Mouse (Mus musculus): Measurements from ENCODE around the gene Echs1. TPM values are rescaled to one million over a fixed set of nuclear protein-coding genes. Genes with fewer than 3 reads are reported as not detected.

The Echs1 gene
- 15.5 and 25.8 TPM in 2 replicates for polyA plus RNA-seq (2011; ENCODE audit: insufficient read depth, insufficient read length, low replicate concordance, missing spikeins)

DNA sequence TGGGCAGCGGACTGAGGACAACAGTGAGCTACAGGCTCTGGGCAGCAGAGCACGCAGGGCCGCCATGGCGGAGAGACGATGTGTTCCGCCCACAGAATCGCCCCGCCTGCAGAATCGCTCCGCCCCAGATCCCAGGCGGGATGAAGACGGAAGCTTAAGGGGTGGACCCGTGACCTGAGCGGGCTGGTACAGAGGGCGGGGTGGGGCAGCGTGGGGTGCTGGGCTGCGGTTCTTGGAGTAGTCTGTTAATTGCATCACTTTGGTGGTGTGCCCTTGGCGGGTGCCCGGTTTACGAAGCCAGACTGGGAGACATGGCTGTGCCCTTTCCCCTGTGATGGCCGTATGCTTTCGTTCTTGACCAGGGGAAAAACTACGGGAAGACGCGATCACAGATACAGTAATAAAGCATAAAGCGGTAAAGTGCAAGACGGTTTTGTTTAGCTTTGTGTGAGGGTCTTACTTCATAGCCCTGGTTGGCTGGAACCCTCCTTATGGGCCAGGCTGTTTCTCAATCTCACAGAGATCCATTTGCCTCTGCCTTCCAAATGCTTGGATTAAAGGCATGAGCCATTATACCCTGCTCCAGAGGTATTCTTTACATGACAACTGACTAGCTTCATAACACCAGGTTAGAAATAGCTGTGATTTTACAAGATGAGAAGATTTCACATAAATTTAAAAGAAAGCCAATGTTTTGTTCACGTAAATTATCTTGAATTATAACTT, at the start of gene Echs1:
TSS of gene Echs1 (minus strand) at position 148 of the 726 bp plus-strand sequence.
- peak within 1 kb of the TSS; percentile 90 for H3K4me3 ChIP-seq (replicated peaks; ENCODE audit: control insufficient read depth, low read depth, low read length)
- H3K27ac ChIP-seq (ENCODE audit: control insufficient read depth, insufficient read depth, low read depth, low read length, poor library complexity), result peak within 1 kb of the TSS; percentile 65
- peaks cover 1% of the 10 kb centered on the region; the same call in 1 of the 2 replicates for H3K4me1 ChIP-seq (ENCODE audit: control insufficient read depth, insufficient read depth, low read length)
- TF ChIP-seq CTCF (IDR thresholded peaks at IDR 0.05; ENCODE audit: control insufficient read depth, insufficient read depth, low read length), result no peak
- TF ChIP-seq POLR2A (IDR thresholded peaks at IDR 0.05; ENCODE audit: borderline replicate concordance, control insufficient read depth, low read depth, low read length), result peak; percentile 84; the same call in 1 of the 2 replicates
- WGBS, result 2% methylated on average over 28 of the region's 28 CpGs

DNA sequence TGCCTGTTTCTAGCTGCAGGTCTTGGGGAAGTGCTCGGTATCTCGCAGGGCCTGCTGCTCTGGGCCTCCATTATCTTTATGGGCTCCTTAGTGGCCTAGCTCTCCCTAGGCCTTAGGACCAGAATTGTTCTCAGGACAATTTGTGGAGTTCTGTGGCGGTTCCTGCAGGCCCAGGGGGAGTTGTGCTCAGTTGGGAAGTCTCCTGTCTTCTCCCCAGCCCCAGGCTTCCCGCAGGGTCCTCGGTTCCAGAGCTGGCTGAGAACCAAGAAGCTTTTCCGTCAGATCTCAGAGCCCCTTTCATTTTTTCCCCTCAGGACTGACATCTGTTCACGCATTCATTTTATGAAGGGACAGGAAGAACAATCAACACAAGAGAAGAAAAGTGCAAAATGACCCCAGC, 48.4 kb upstream of the Echs1 start, which contains the start of gene Olfr522:
TSS of gene Olfr522 (minus strand) at position 101 of the 400 bp plus-strand sequence.
- Histone ChIP-seq H3K4me1 (ENCODE audit: control insufficient read depth, insufficient read depth, low read length) (no peaks in the 10 kb centered on the region), H3K27ac (ENCODE audit: control insufficient read depth, insufficient read depth, low read depth, low read length, poor library complexity) (no peak within 1 kb of the TSS), H3K4me3 (replicated peaks; ENCODE audit: control insufficient read depth, low read depth, low read length) (no peak within 1 kb of the TSS)
- WGBS, result 67% methylated on average over 7 of the region's 7 CpGs
- TF ChIP-seq CTCF (IDR thresholded peaks at IDR 0.05; ENCODE audit: control insufficient read depth, insufficient read depth, low read length) (no peak), POLR2A (IDR thresholded peaks at IDR 0.05; ENCODE audit: borderline replicate concordance, control insufficient read depth, low read depth, low read length) (no peak)

GRCm38 (mm10) chr7:140160363-140160762, 44.1 kb upstream of the Echs1 start:
- Histone ChIP-seq H3K27ac (ENCODE audit: control insufficient read depth, insufficient read depth, low read depth, low read length, poor library complexity) (no peak overlapping the region), H3K4me1 (ENCODE audit: control insufficient read depth, insufficient read depth, low read length) (no peaks in the 10 kb centered on the region), H3K4me3 (replicated peaks; ENCODE audit: control insufficient read depth, low read depth, low read length) (no peak overlapping the region)
- WGBS, result 62% methylated on average over 3 of the region's 3 CpGs
- TF ChIP-seq CTCF (IDR thresholded peaks at IDR 0.05; ENCODE audit: control insufficient read depth, insufficient read depth, low read length) (no peak), POLR2A (IDR thresholded peaks at IDR 0.05; ENCODE audit: borderline replicate concordance, control insufficient read depth, low read depth, low read length) (no peak)

DNA sequence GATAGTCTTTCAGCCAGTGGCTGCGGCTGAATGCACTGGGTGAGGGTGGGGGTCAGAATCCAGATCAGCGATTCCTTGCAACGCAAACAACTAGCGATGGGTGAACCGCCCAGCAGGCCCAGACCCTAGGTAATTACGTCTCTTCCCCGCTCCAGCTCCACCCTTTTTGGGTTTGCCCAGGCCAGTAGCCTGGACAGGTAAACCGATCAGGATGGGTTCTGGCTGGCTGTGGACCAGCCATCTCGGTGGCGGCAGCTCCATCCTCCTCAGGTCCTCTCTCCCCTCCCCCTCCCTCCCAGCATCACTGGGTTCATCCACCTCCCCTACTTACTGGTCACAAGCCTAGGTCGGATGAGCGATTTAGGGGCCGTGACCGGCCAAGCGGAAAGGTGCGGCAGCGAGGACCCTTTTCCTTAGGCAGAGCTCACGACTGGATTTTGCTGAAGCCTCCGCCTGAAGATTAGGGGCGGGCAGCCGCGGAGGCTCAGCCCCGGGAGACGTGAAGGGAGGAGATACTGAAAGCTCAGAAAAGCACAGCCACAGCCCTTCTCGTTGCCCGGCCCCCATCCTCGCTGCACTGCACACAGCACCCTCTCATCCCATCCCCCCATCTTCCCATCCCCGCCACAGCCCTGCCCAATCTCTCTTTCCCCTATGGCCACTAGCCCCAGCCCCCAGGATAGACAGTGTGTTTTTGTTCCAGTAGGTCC, 38.1 kb upstream of the Echs1 start, which contains the start of gene Sprn:
TSS of gene Sprn (minus strand) at position 660 of the 710 bp plus-strand sequence.
- WGBS, result 14% methylated on average over 28 of the region's 28 CpGs
- no peak within 1 kb of the TSS; the same call in 1 of the 2 replicates for H3K27ac ChIP-seq (ENCODE audit: control insufficient read depth, insufficient read depth, low read depth, low read length, poor library complexity)
- no peaks in the 10 kb centered on the region for H3K4me1 ChIP-seq (ENCODE audit: control insufficient read depth, insufficient read depth, low read length)
- TF ChIP-seq CTCF (IDR thresholded peaks at IDR 0.05; ENCODE audit: control insufficient read depth, insufficient read depth, low read length) (no peak), POLR2A (IDR thresholded peaks at IDR 0.05; ENCODE audit: borderline replicate concordance, control insufficient read depth, low read depth, low read length) (no peak)
- no peak within 1 kb of the TSS for H3K4me3 ChIP-seq (replicated peaks; ENCODE audit: control insufficient read depth, low read depth, low read length)

- no peak for TF ChIP-seq CTCF (IDR thresholded peaks at IDR 0.05; ENCODE audit: control insufficient read depth, insufficient read depth, low read length)
- no peak for TF ChIP-seq POLR2A (IDR thresholded peaks at IDR 0.05; ENCODE audit: borderline replicate concordance, control insufficient read depth, low read depth, low read length)
- Histone ChIP-seq H3K27ac (ENCODE audit: control insufficient read depth, insufficient read depth, low read depth, low read length, poor library complexity) (no peak overlapping the region), H3K4me3 (replicated peaks; ENCODE audit: control insufficient read depth, low read depth, low read length) (no peak overlapping the region), H3K4me1 (ENCODE audit: control insufficient read depth, insufficient read depth, low read length) (no peaks in the 10 kb centered on the region)
- WGBS, result 23% methylated on average over 4 of the region's 4 CpGs
Measured at GRCm38 (mm10) chr7:140153829-140154217, 37.5 kb upstream of the Echs1 start.

GRCm38 (mm10) chr7:140153383-140153782, 37.1 kb upstream of the Echs1 start:
- 9% methylated on average over 28 of the region's 28 CpGs for WGBS
- H3K4me3 ChIP-seq (replicated peaks; ENCODE audit: control insufficient read depth, low read depth, low read length), result no peak overlapping the region

GRCm38 (mm10) chr7:140144550-140144949, 28.3 kb upstream of the Echs1 start:
- WGBS, result 86% methylated on average over 4 of the region's 4 CpGs
- Histone ChIP-seq H3K4me3 (replicated peaks; ENCODE audit: control insufficient read depth, low read depth, low read length) (no peak overlapping the region), H3K27ac (ENCODE audit: control insufficient read depth, insufficient read depth, low read depth, low read length, poor library complexity) (no peak overlapping the region), H3K4me1 (ENCODE audit: control insufficient read depth, insufficient read depth, low read length) (no peaks in the 10 kb centered on the region)
- TF ChIP-seq CTCF (IDR thresholded peaks at IDR 0.05; ENCODE audit: control insufficient read depth, insufficient read depth, low read length), result no peak
- no peak for TF ChIP-seq POLR2A (IDR thresholded peaks at IDR 0.05; ENCODE audit: borderline replicate concordance, control insufficient read depth, low read depth, low read length)

More at GRCm38 (mm10) chr7:140153383-140153782, 37.1 kb upstream of the Echs1 start:
- no peaks in the 10 kb centered on the region for H3K4me1 ChIP-seq (ENCODE audit: control insufficient read depth, insufficient read depth, low read length)
- no peak overlapping the region for H3K27ac ChIP-seq (ENCODE audit: control insufficient read depth, insufficient read depth, low read depth, low read length, poor library complexity)
- TF ChIP-seq POLR2A (IDR thresholded peaks at IDR 0.05; ENCODE audit: borderline replicate concordance, control insufficient read depth, low read depth, low read length), result no peak
- no peak for TF ChIP-seq CTCF (IDR thresholded peaks at IDR 0.05; ENCODE audit: control insufficient read depth, insufficient read depth, low read length)

DNA sequence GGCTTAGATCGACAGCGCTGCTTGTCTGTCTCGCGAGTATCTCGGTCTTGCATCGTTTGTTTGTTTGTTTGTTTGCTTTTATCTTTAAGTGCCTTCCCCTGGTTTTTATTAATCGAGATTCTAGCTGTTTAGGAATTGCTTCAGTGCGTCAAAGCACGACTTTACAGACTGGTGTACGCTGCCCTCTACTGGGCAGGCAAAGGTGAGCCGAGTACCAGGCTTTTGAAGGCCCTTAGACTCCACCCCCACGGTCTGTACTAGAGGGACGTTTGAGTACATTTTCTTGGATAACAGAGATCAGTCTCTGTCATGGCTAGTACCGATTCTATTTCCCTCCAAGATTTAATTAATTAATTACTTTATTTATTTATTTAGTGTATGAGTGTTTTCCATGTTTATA, 25.1 kb upstream of the Echs1 start:
- TF ChIP-seq POLR2A (IDR thresholded peaks at IDR 0.05; ENCODE audit: borderline replicate concordance, control insufficient read depth, low read depth, low read length) (no peak), CTCF (IDR thresholded peaks at IDR 0.05; ENCODE audit: control insufficient read depth, insufficient read depth, low read length) (peak; percentile 90)
- WGBS, result 3% methylated on average over 14 of the region's 14 CpGs

More for the DNA sequence above, 25.1 kb upstream of the Echs1 start:
- no peaks in the 10 kb centered on the region; the same call in 1 of the 2 replicates for H3K4me1 ChIP-seq (ENCODE audit: control insufficient read depth, insufficient read depth, low read length)
- H3K4me3 ChIP-seq (replicated peaks; ENCODE audit: control insufficient read depth, low read depth, low read length), result no peak overlapping the region
- H3K27ac ChIP-seq (ENCODE audit: control insufficient read depth, insufficient read depth, low read depth, low read length, poor library complexity), result no peak overlapping the region

Measured in bone marrow, adult 2 months (tissue).